Mouse (Mus musculus) bone marrow, adult 2 months (tissue): ENCODE data around the gene Tex101. TPM values are rescaled to one million over a fixed set of nuclear protein-coding genes. Genes with fewer than 3 reads are reported as not detected.
"Not testable (repeated sequence)": the region's sequence is repeated elsewhere in the genome, so short reads cannot be mapped to it uniquely, and the experiment has no call there.

Experiments used
- H3K27ac ChIP-seq: fragments of 200-500 bp; 2 replicates; pipeline ENCODE4 v1.5.1; 2012; ENCODE audit warnings: low read depth, mild to moderate bottlenecking, control low read depth, inconsistent platforms, low read length; ENCODE audit not compliant: control insufficient read depth, poor library complexity, insufficient read depth
- H3K4me1 ChIP-seq: fragments of 200-500 bp; 2 replicates; pipeline ENCODE4 v1.6.1; 2011; ENCODE audit warnings: low read length; ENCODE audit not compliant: control insufficient read depth, insufficient read depth
- H3K4me3 ChIP-seq: fragments of 200-500 bp; replicated peaks from 2 replicates; pipeline ENCODE3; 2011; ENCODE audit warnings: mild to moderate bottlenecking, low read depth, low read length, control low read depth; ENCODE audit not compliant: control insufficient read depth
- CTCF ChIP-seq: fragments of 200-500 bp; IDR thresholded peaks from 2 replicates; pipeline ENCODE4 v1.5.1; 2011; ENCODE audit warnings: low read length, control low read depth; ENCODE audit not compliant: control insufficient read depth, insufficient read depth
- POLR2A ChIP-seq: fragments of 200-500 bp; IDR thresholded peaks from 2 replicates; pipeline ENCODE4 v1.6.1; 2011; ENCODE audit warnings: low read depth, mild to moderate bottlenecking, control low read depth, low read length, borderline replicate concordance; ENCODE audit not compliant: control insufficient read depth
- WGBS: fragments of 180-500 bp; shearing (Covaris S2); methylation state at CpG from one replicate; pipeline ENCODE4 v1.1.7; 2018; 5-methylcytosine and 5-hydroxymethylcytosine counted together
- polyA plus RNA-seq: library from polyadenylated mRNA; stranded (reverse); fragments of >200 nt; gene quantifications from 2 replicates; pipeline ENCODE4 v1.2.4, GENCODE M21; 2011; ENCODE audit warnings: low replicate concordance; ENCODE audit not compliant: missing spikeins, insufficient read depth, insufficient read length

Gene Tex101
- polyA plus RNA-seq, 1 experiment: not detected

GRCm38 (mm10) chr7:24621193-24621592 lies 55.3 kb downstream of the Tex101 start:
- WGBS: 77% methylated on average over 3 of the region's 3 CpGs
- TF ChIP-seq CTCF: no peak
- no peak for TF ChIP-seq POLR2A
- Histone ChIP-seq H3K4me3 (no peak overlapping the region), H3K27ac (no peak overlapping the region), H3K4me1 (peaks cover 5% of the 10 kb centered on the region; the same call in 1 of the 2 replicates)

- no peak for TF ChIP-seq CTCF
- no peak for TF ChIP-seq POLR2A
- H3K27ac ChIP-seq: no peak overlapping the region
- 90% methylated on average over 13 of the region's 13 CpGs for WGBS
- no peak overlapping the region for H3K4me3 ChIP-seq
- peaks cover 6% of the 10 kb centered on the region; the same call in 1 of the 2 replicates for H3K4me1 ChIP-seq
These were observed 56.6 kb downstream of the Tex101 start for GRCm38 (mm10) chr7:24619671-24620397.

DNA sequence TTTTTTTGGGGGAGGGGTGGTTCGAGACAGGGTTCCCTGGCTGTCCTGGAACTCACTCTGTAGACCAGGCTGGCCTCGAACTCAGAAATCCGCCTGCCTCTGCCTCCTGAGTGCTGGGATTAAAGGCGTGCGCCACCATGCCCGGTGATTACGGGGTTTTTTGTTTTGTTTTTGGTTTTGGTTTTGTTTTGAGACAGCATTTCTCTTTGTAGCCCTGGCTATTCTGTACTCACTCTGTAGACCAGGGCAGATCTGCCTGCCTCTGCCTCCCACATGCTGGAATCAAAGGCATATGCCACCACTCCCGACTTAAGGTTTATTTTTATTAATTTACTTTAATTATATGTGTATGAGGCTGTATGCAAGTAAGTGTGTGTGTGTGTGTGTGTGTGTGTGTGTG lies 58.1 kb downstream of the Tex101 start:
- H3K4me3 ChIP-seq, H3K27ac ChIP-seq, H3K4me1 ChIP-seq: not testable (repeated sequence)
- WGBS: 74% methylated on average over 8 of the region's 8 CpGs

Other genes starting within 250 kb of the Tex101 start
- gene Irgc1, start 224.4 kb downstream of the Tex101 start, polyA plus RNA-seq: not detected in 2 replicates
- gene Plaur, start 214.2 kb downstream of the Tex101 start, polyA plus RNA-seq: 31.6 and 85.4 TPM in 2 replicates
- 1.4 TPM in 1 of 2 replicates, not detected in the other for gene Cadm4, start 194.7 kb downstream of the Tex101 start, polyA plus RNA-seq
- gene Zfp428, start 169.7 kb downstream of the Tex101 start, polyA plus RNA-seq: 2.5 and 3.1 TPM in 2 replicates
- not detected in 2 replicates for gene AC161166.1, start 164.2 kb downstream of the Tex101 start, polyA plus RNA-seq
- gene Irgq, start 146.0 kb downstream of the Tex101 start, polyA plus RNA-seq: 2.9 and 3.4 TPM in 2 replicates
- gene Pinlyp, start 130.6 kb downstream of the Tex101 start, polyA plus RNA-seq: not detected in 2 replicates
- gene Xrcc1, start 130.4 kb downstream of the Tex101 start, polyA plus RNA-seq: 67.2 and 129 TPM in 2 replicates
- 15.8 and 25.9 TPM in 2 replicates for gene Ethe1, start 89.1 kb downstream of the Tex101 start, polyA plus RNA-seq
- not detected in 2 replicates for gene Zfp575, start 89.0 kb downstream of the Tex101 start, polyA plus RNA-seq
- gene Phldb3, start 65.9 kb downstream of the Tex101 start, polyA plus RNA-seq: 7.2 and 8.2 TPM in 2 replicates
- not detected in 2 replicates for gene Lypd3, start 40.1 kb downstream of the Tex101 start, polyA plus RNA-seq
- gene BC049730, start 32.6 kb upstream of the Tex101 start, polyA plus RNA-seq: not detected in 2 replicates
- 35.1 and 41.6 TPM in 2 replicates for gene Gm4763, start 50.2 kb upstream of the Tex101 start, polyA plus RNA-seq
- gene Cd177, start 83.6 kb upstream of the Tex101 start, polyA plus RNA-seq: 44.1 and 111 TPM in 2 replicates
- gene Ceacam10, start 100.5 kb upstream of the Tex101 start, polyA plus RNA-seq: 14.8 TPM in 1 of 2 replicates, not detected in the other
- 43.4 TPM in 1 of 2 replicates, not detected in the other for gene Gm9844, start 185.5 kb upstream of the Tex101 start, polyA plus RNA-seq
- not detected in 2 replicates for gene Lypd4, start 193.3 kb upstream of the Tex101 start, polyA plus RNA-seq
- gene Dmrtc2, start 193.4 kb upstream of the Tex101 start, polyA plus RNA-seq: not detected in 2 replicates
- 866 and 1,228 TPM in 2 replicates for gene Rps19, start 207.7 kb upstream of the Tex101 start, polyA plus RNA-seq
- gene Cd79a, start 220.7 kb upstream of the Tex101 start, polyA plus RNA-seq: 82.1 and 126 TPM in 2 replicates
- 178 and 354 TPM in 2 replicates for gene Arhgef1, start 226.2 kb upstream of the Tex101 start, polyA plus RNA-seq